Mouse (Mus musculus) adrenal gland, adult 2 months (tissue): ENCODE data around the gene Zc3hav1. TPM values are rescaled to one million over a fixed set of nuclear protein-coding genes. Genes with fewer than 3 reads are reported as not detected.

ENCODE experiments used
- DNase-seq: peaks from one replicate; pipeline ENCODE4 v3.0.0; 2021
- polyA plus RNA-seq: library from polyadenylated mRNA; depleted of rRNA; stranded (reverse); fragments of >200 nt; gene quantifications from 2 replicates; pipeline ENCODE4 v1.2.3, GENCODE M21; 2012
- total RNA-seq, 2 experiments: library from RNA; stranded (reverse); gene quantifications; 2 replicates each; pipeline ENCODE4 v1.2.3; 2021

Zc3hav1 gene
- total and polyA plus RNA-seq, 3 experiments = 32.0 to 67.8 (median 48.8) TPM

DNA sequence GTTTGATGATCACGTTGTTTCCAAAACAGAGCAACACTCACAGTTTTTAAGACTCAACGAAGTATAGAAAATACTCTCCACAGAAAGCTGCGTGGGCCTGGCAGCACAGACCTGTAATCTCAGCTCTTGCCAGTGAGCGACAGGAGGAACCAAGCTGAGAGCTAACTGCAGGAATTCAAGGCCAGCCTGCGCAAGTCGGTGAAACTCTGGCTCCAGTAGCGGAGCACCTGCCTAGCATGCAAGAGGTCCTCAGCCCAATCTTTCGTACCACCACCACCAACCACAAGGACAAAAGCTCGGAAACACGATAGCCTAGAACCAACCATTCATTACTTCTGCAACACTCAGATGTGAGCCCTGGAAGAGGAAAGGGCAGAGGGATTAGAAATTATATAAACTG, 2.0 kb downstream of the Zc3hav1 start:
- DNase-seq = peak; percentile 62

DNA sequence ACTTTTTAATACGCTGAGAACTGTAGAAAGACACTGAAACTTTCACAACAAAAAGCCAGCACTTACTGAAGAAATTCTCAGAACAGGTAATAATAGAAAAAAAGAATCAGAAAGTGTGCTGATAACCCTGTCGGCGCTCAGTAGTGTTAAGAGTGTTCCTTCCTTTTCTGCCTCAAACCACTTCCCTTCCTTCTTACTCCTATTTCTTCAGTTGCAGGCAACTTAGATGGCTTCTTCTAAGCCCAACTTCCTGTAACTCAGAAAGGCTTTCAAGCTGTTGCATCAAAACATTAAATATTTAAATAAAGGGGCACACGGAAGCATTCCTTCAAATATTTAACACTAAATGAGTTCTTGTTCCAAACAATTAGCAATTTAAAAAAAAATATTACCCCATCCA, 2.5 kb downstream of the Zc3hav1 start:
- DNase-seq = no peak

GRCm38 (mm10) chr6:38349806-38350205, 4.6 kb downstream of the Zc3hav1 start:
- no peak for DNase-seq

DNA sequence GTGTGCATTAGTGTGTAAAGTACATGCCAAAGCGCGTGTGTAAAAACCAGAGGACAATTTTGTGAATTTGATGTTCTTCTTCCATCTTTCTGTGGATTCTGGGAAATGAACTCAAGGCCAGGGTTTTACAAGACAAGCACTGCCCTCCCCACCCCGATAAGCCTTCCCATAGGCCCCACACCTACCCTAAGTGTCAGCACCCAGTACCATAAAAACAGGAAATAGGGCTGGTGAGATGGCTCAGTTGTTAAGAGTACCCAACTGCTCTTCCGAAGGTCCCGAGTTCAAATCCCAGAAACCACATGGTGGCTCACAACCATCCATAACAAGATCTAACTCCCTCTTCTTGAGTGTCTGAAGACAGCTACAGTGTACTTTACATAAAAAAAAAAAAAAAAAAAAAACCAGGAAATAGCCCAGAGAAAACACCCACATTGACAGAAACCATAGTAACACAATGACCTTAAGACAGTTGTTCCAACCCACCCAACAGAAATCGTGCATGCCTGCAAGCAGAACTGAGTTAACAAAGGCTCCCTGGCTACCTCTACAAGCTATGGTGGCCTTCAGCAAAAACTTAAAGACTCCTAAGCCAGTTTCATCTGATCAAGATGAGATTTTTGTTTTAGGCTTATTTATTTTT, 5.5 kb downstream of the Zc3hav1 start:
- DNase-seq = no peak

DNA sequence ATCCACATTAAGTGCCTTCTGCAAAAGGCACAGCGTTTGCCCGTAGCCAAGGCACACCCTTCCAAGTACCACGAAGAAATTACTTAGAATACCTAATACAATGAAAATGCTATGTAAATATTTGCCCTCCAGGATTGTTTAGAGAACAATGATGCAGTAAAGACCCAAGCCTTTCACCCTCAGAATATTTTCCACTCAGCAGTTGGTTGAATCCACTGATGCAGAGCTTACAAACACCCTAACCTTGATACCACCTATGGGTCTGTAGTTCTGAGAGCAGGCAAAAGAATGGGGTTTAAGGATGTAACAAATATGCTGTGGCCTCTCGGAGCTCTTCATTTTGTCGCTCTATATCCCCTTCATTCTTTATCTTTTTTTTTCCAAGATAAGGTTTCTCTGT, 6.5 kb downstream of the Zc3hav1 start:
- DNase-seq = no peak

- DNase-seq = peak; percentile 85
Observed at GRCm38 (mm10) chr6:38345796-38346195, 8.6 kb downstream of the Zc3hav1 start.

DNA sequence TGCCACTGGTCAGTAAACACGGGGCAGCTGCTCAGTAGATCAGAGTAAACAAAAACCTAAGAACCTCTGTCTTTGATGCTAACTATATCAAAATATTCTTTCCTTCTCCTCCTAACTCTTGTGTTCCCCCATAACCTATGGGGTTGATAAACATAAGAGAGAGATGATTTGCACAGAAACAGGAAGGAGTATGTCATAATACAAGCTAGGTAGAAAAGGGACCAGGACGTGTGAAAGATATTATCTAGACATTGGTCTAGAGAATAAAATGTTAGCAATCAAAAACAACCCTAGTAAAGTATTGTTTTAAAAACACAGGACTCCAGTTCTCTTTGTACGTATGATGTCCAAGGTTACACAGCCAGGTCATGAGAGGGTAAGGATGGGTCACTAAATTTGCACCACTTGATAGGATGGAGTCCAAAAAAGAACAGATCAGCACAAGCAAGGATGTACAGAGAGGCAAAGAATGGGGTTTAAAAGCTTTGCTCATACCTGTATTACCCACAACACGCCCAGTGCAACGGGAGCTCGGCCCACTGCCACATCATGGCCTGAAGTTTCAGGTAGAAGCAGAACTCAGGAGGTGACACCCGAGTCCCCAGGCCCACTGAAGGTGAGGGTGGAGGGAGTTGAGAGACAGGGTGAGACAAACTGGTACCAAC, 10.3 kb downstream of the Zc3hav1 start:
- DNase-seq = no peak

DNA sequence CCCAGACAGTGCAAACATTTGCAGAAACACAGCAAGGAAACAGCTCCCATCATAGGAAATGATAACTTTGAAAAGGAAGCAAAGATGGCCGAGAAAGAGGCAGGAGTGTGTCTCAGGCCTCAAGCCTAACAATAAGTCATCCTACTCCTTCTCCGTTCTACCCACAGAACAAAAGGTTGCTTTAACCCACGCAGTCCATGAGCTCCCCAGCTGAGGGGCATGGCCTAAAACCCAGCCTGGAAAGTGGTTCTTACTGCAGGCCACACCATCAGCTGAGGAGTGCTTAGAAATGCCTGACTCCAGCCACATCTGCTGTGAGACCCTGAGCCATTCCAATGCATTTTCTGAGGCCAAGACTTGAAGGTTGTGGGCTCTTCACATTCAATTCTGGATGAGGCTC, 10.8 kb downstream of the Zc3hav1 start:
- DNase-seq = no peak

DNA sequence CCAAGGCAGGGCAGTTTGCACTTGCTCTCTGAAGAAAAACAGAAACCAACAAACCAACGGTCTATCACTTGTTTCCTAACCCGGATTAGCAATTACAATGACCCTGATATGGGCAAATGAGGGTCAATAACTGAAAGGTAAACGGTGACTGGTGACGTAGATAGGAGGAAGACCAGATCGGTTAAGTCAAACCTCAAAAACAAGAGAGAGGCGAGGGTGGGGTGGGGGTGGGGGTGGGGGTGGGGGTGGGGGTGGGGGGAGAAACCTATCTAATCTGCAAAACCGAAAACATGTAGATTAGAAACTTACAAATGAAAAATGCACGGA, 11.8 kb downstream of the Zc3hav1 start:
- no peak for DNase-seq

DNA sequence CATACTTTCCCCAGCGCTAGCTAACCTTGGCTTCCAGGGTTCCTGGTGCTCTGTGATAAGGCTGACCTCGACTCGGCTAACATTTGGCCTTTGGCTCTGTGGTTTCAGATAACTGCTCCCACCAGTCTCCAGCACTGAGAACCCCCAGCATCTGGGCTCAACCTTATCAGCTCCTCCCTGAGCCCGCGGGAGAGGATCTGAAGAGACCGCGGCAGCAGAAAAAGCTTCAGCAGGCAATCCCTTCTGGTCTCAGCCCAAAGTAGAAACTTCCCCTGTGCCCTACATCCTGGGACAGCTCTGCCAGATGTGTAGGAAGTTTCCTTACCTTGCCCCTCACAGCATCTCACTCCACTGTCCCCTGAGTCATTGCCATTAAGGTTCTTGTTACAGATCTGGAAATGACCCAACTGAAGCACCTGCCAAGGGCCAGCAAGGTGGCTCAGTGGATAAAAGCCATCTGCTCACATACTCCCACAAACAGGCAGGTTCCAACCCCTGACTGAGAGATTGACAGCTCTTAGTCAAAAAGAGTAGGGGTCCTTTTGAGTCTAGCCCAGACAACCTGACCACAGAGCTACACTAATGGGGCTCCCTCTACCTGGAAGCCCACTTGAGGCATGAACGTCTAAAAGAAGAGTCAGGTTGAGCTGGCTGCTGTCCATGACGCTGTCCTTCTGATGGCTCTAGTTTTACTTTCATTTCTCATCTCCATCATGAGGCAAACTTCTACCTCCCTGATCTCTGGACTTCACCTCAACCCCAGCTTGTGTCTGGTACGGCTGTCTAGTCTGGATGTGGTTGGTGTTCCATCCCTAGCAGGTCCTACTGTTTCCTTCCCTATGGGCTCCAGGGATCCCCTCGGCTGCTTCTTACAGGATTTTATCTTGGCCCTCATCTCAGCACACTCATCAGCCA, 12.4 kb downstream of the Zc3hav1 start:
- peak; percentile 37 for DNase-seq

DNA sequence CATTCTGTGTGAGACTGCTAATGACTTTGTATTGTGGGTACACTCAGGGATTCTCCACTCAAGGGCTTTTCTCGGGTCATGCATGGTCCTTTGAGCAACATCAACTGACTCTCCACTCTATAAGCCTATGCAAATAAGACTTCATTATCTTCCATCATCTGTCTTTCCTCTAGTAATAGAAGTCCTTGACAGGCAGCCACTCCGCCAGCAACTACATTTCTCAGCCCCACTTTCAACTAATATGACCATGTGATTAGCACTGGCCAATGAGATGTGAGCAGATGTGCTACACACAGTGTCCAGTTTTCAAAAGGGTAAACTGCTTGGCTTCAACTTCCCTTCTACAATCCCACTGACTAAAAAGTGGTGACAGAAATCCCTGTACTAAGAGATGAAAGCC, 15.3 kb downstream of the Zc3hav1 start:
- peak; percentile 40 for DNase-seq

- DNase-seq = peak; percentile 84
Observed at GRCm38 (mm10) chr6:38337951-38338350, 16.5 kb downstream of the Zc3hav1 start.

DNA sequence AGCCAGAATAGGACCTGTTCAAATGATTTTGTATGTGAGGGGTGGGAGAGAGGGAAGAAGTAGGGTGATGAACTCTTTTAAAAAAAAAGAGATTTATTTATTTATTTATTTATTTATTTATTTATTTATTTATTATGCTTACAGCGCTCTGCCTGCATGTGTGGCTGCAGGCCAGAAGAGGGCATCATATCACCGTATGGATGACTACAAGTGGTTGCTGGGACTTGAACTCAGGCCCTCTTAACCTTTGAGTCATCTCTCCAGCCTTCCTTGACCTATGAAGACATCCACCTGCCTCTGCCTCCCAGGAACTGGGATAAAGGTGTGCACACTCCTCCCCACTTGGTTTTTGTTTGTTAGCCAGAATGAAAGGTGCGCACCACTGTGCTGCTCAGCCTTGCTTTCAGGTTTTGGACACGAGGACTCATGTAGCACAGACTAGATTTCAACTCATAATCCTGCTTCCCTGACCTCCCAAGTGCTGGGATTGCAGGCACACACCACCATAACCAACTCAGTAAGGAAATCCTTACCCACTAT, 17.2 kb downstream of the Zc3hav1 start:
- peak; percentile 21 for DNase-seq

DNA sequence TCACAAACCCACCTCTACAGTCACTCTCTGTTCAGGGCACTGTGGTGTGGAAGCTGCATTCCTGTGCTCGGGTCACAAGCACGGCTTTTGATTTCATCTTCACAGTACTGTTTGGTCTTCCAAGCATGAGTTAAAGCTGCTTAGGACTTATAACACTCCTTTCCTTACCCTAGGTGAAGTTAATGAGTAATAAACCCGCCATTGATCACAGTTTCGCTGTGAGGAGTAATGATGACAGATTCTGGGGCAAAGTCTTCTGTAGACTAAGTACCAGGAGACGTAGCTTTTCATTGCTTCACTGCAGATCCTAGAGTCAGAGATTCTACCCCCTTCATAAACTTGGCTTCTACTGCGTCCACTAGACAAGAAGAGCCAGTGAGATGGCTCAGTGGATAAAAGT, 19.1 kb downstream of the Zc3hav1 start:
- DNase-seq = no peak

- no peak for DNase-seq
Observed at GRCm38 (mm10) chr6:38326596-38326995, 27.8 kb downstream of the Zc3hav1 start.

GRCm38 (mm10) chr6:38320621-38321020, 33.8 kb downstream of the Zc3hav1 start:
- DNase-seq = no peak

DNA sequence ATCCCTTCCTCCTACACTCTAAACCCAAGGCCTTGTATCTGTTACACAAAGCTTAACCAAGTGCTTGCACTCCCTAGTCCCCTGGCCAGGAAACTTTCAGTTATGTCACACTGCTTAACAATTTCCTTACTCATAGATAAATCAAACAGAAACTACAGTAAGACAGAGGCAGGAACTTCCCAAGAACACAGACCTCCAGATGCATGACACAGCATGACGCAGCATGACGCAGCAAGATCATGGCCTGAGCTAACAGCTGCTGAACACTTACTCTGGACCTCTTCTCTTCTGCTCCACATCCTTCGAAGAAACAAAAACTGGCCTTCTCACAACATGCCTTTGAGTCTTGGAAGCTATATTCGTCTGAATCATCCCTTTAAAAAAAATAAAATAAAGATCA, 38.4 kb downstream of the Zc3hav1 start:
- DNase-seq = no peak

GRCm38 (mm10) chr6:38309741-38310140, 44.7 kb downstream of the Zc3hav1 start:
- no peak for DNase-seq

- DNase-seq = no peak
Observed at GRCm38 (mm10) chr6:38304981-38305380, 49.4 kb downstream of the Zc3hav1 start.

GRCm38 (mm10) chr6:38298761-38299401, 55.5 kb downstream of the Zc3hav1 start, which contains the start of gene Zc3hav1l:
Gene Zc3hav1l, minus strand, starts transcription at chr6:38299259.
- peak; percentile 86 for DNase-seq

DNA sequence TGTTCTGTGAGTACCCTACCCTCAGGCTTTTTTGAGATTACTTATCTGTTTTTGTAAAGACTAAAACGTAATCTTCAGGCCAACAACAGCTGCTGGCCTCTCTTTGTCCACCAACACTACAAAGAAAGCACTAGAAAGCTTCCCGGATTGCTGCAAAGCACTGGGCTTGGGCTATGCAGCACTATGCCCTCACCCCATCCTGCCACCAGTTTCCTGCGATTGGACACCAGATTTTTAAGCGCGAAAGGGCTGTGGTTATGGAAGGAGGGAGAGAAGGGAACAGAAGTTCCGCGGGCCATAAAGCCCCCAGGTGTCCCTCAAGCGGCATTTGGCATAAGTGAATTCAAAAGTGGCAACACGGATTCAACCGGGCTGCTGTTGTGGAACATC, 56.2 kb downstream of the Zc3hav1 start:
- DNase-seq = no peak

GRCm38 (mm10) chr6:38297580-38298245, 56.7 kb downstream of the Zc3hav1 start:
- no peak for DNase-seq
